Mouse (Mus musculus) induced T-regulatory cell, adult 2 months (primary cell): Measurements from ENCODE around the gene Map3k14.

Source experiments
- DNase-seq: peaks from one replicate; pipeline ENCODE4 v3.0.0-alpha.2; 2012; ENCODE audit warnings: low read depth

Gene Map3k14

GRCm38 (mm10) chr11:103271979-103272378 is 4.7 kb upstream of the Map3k14 start:
- peak; percentile 77 for DNase-seq

- no peak for DNase-seq
Observed at GRCm38 (mm10) chr11:103269426-103269825, 2.2 kb upstream of the Map3k14 start.

GRCm38 (mm10) chr11:103268905-103269304 is 1.6 kb upstream of the Map3k14 start:
- no peak for DNase-seq

GRCm38 (mm10) chr11:103268350-103268749 is 1.1 kb upstream of the Map3k14 start:
- peak; percentile 20 for DNase-seq

GRCm38 (mm10) chr11:103266729-103267345 is 435 bp downstream of the Map3k14 start:
- no peak for DNase-seq

- DNase-seq, result peak; percentile 82
Observed at GRCm38 (mm10) chr11:103265856-103266255, 1.4 kb downstream of the Map3k14 start.

GRCm38 (mm10) chr11:103265211-103265610 is 2.1 kb downstream of the Map3k14 start:
- DNase-seq, result peak; percentile 60

- peak; percentile 76 for DNase-seq
Observed at GRCm38 (mm10) chr11:103264427-103265005, 2.8 kb downstream of the Map3k14 start.

GRCm38 (mm10) chr11:103263551-103263950 is 3.7 kb downstream of the Map3k14 start:
- DNase-seq, result peak; percentile 54

GRCm38 (mm10) chr11:103262412-103263267 is 4.6 kb downstream of the Map3k14 start:
- DNase-seq, result peak; percentile 92

GRCm38 (mm10) chr11:103261671-103262411 is 5.4 kb downstream of the Map3k14 start:
- peak; percentile 29 for DNase-seq

- DNase-seq, result peak; percentile 27
Observed at GRCm38 (mm10) chr11:103260515-103261192, 6.6 kb downstream of the Map3k14 start.

GRCm38 (mm10) chr11:103260034-103260433 is 7.2 kb downstream of the Map3k14 start:
- DNase-seq, result no peak

- DNase-seq, result no peak
Observed at GRCm38 (mm10) chr11:103257938-103258481, 9.3 kb downstream of the Map3k14 start.

- DNase-seq, result no peak
Observed at GRCm38 (mm10) chr11:103253605-103254004, 13.7 kb downstream of the Map3k14 start.

GRCm38 (mm10) chr11:103252380-103252779 is 14.9 kb downstream of the Map3k14 start:
- no peak for DNase-seq

- no peak for DNase-seq
Observed at GRCm38 (mm10) chr11:103250324-103250723, 16.9 kb downstream of the Map3k14 start.

- no peak for DNase-seq
Observed at GRCm38 (mm10) chr11:103249509-103249908, 17.8 kb downstream of the Map3k14 start.

GRCm38 (mm10) chr11:103248837-103249236 is 18.4 kb downstream of the Map3k14 start:
- no peak for DNase-seq

- no peak for DNase-seq
Observed at GRCm38 (mm10) chr11:103247504-103248177, 19.6 kb downstream of the Map3k14 start.
